Mouse (Mus musculus) embryonic facial prominence, embryonic 10.5 days (tissue): ENCODE data around the gene Sds. TPM values are rescaled to one million over a fixed set of nuclear protein-coding genes. Genes with fewer than 3 reads are reported as not detected.
"Not testable (repeated sequence)": the region's sequence is repeated elsewhere in the genome, so short reads cannot be mapped to it uniquely, and the experiment has no call there.

ENCODE experiments used
- DNase-seq: peaks from one replicate; pipeline ENCODE4 v3.0.0-alpha.2; 2017; ENCODE audit warnings: low spot score
- H3K27ac ChIP-seq: fragments of 300-500 bp; sonication (generic); replicated peaks from 2 replicates; pipeline ENCODE4 v1.5.1; 2016; ENCODE audit warnings: mild to moderate bottlenecking
- H3K27me3 ChIP-seq: fragments of 300-500 bp; sonication (generic); replicated peaks from 2 replicates; pipeline ENCODE4 v1.6.1; 2016; ENCODE audit warnings: low read depth, mild to moderate bottlenecking; ENCODE audit not compliant: poor library complexity, severe bottlenecking
- H3K36me3 ChIP-seq: fragments of 300-500 bp; sonication (generic); replicated peaks from 2 replicates; pipeline ENCODE4 v1.6.1; 2016; ENCODE audit warnings: mild to moderate bottlenecking, moderate library complexity
- H3K4me1 ChIP-seq: fragments of 300-500 bp; sonication (generic); 2 replicates; pipeline ENCODE4 v1.6.1; 2016
- H3K4me3 ChIP-seq: fragments of 300-500 bp; sonication (generic); 2 replicates; pipeline ENCODE4 v1.5.1; 2016; ENCODE audit warnings: mild to moderate bottlenecking, moderate library complexity
- H3K9me3 ChIP-seq: fragments of 300-500 bp; sonication (generic); 2 replicates; pipeline ENCODE4 v1.6.1; 2016; ENCODE audit warnings: mild to moderate bottlenecking
- WGBS: fragments of 180-500 bp; shearing (Covaris S2); methylation state at CpG from one replicate; pipeline ENCODE4 v1.1.7; 2016; 5-methylcytosine and 5-hydroxymethylcytosine counted together
- polyA plus RNA-seq: library from polyadenylated mRNA; unstranded; fragments of >200 nt; fragmentation: Nextera tagmentation; extraction: Ambion mirVana; gene quantifications from 2 replicates; pipeline ENCODE4 v1.2.1, GENCODE M21; 2016

Sds gene
- polyA plus RNA-seq, 1 experiment from 2014 or later = not detected

GRCm38 (mm10) chr5:120497071-120497470 is 20.7 kb downstream of the Sds start:
- no peaks in the 10 kb centered on the region for H3K27me3 ChIP-seq
- WGBS = 87% methylated on average over 3 of the region's 3 CpGs
- no peak for DNase-seq
- no peak overlapping the region for H3K4me3 ChIP-seq
- peaks cover 6% of the 10 kb centered on the region for H3K4me1 ChIP-seq
- no peaks in the 10 kb centered on the region for H3K9me3 ChIP-seq
- H3K27ac ChIP-seq = no peak overlapping the region
- H3K36me3 ChIP-seq = peaks cover 72% of the 10 kb centered on the region

GRCm38 (mm10) chr5:120499202-120499601 is 22.9 kb downstream of the Sds start:
- 84% methylated on average over 4 of the region's 4 CpGs for WGBS
- no peak for DNase-seq

GRCm38 (mm10) chr5:120500609-120501008 is 24.3 kb downstream of the Sds start:
- 82% methylated on average over 9 of the region's 9 CpGs for whole genome bisulfite sequencing
- H3K27me3 ChIP-seq, DNase-seq, H3K27ac ChIP-seq, H3K9me3 ChIP-seq, H3K4me3 ChIP-seq: not testable (repeated sequence)
- H3K36me3 ChIP-seq = peaks cover 38% of the 10 kb centered on the region
- H3K4me1 ChIP-seq = peaks cover 23% of the 10 kb centered on the region

More at GRCm38 (mm10) chr5:120499202-120499601, 22.9 kb downstream of the Sds start:
- H3K36me3 ChIP-seq = peaks cover 51% of the 10 kb centered on the region
- no peaks in the 10 kb centered on the region for H3K27me3 ChIP-seq
- peaks cover 18% of the 10 kb centered on the region for H3K4me1 ChIP-seq
- no peak overlapping the region for H3K27ac ChIP-seq
- no peak overlapping the region for H3K4me3 ChIP-seq
- no peaks in the 10 kb centered on the region for H3K9me3 ChIP-seq

GRCm38 (mm10) chr5:120502147-120502621 is 25.9 kb downstream of the Sds start:
- 73% methylated on average over 9 of the region's 9 CpGs for WGBS
- H3K27ac ChIP-seq = no peak overlapping the region
- H3K4me3 ChIP-seq = peak overlapping the region; percentile 97
- peaks cover 24% of the 10 kb centered on the region for H3K4me1 ChIP-seq
- no peaks in the 10 kb centered on the region for H3K27me3 ChIP-seq
- H3K36me3 ChIP-seq = peaks cover 22% of the 10 kb centered on the region
- no peaks in the 10 kb centered on the region for H3K9me3 ChIP-seq
- DNase-seq = no peak

GRCm38 (mm10) chr5:120502675-120503143 is 26.4 kb downstream of the Sds start:
- Histone ChIP-seq H3K4me1 (peaks cover 24% of the 10 kb centered on the region), H3K4me3 (peak overlapping the region; percentile 97), H3K9me3 (no peaks in the 10 kb centered on the region), H3K27ac (peak overlapping the region; percentile 83), H3K27me3 (no peaks in the 10 kb centered on the region), H3K36me3 (peaks cover 18% of the 10 kb centered on the region)
- no peak for DNase-seq
- 8% methylated on average over 12 of the region's 12 CpGs for WGBS

GRCm38 (mm10) chr5:120503144-120503795 is 26.9 kb downstream of the Sds start, which contains the start of gene Plbd2:
TSS of gene Plbd2 (minus strand) at chr5:120503625.
- Histone ChIP-seq H3K36me3 (peaks cover 13% of the 10 kb centered on the region), H3K4me3 (peak within 1 kb of the TSS; percentile 97), H3K9me3 (no peaks in the 10 kb centered on the region), H3K4me1 (peaks cover 24% of the 10 kb centered on the region), H3K27me3 (no peaks in the 10 kb centered on the region), H3K27ac (peak within 1 kb of the TSS; percentile 83)
- DNase-seq = peak; percentile 97
- under 1% methylated on average over 55 of the region's 55 CpGs for WGBS

- H3K27ac ChIP-seq = peak overlapping the region; percentile 70
- no peaks in the 10 kb centered on the region for H3K9me3 ChIP-seq
- H3K4me3 ChIP-seq = peak overlapping the region; percentile 25; the same call in 1 of the 2 replicates
- no peaks in the 10 kb centered on the region for H3K27me3 ChIP-seq
- peak; percentile 85 for DNase-seq
- no peaks in the 10 kb centered on the region for H3K36me3 ChIP-seq
- peaks cover 32% of the 10 kb centered on the region for H3K4me1 ChIP-seq
- WGBS = 25% methylated on average over 16 of the region's 16 CpGs
Observed at GRCm38 (mm10) chr5:120505368-120505767, 29.0 kb downstream of the Sds start.

- Histone ChIP-seq H3K9me3 (no peaks in the 10 kb centered on the region), H3K36me3 (no peaks in the 10 kb centered on the region), H3K27ac (peak overlapping the region; percentile 70), H3K27me3 (no peaks in the 10 kb centered on the region), H3K4me1 (peaks cover 36% of the 10 kb centered on the region), H3K4me3 (peak overlapping the region; percentile 25; the same call in 1 of the 2 replicates)
- WGBS = 70% methylated on average over 9 of the region's 9 CpGs
- DNase-seq = no peak
Observed at GRCm38 (mm10) chr5:120505781-120506180, 29.5 kb downstream of the Sds start.

- no peak for DNase-seq
- H3K4me1 ChIP-seq = peaks cover 43% of the 10 kb centered on the region
- no peaks in the 10 kb centered on the region for H3K9me3 ChIP-seq
- peaks cover 3% of the 10 kb centered on the region for H3K27me3 ChIP-seq
- no peak overlapping the region for H3K4me3 ChIP-seq
- WGBS = 74% methylated on average over 9 of the region's 9 CpGs
- H3K36me3 ChIP-seq = no peaks in the 10 kb centered on the region
- no peak overlapping the region for H3K27ac ChIP-seq
Observed at GRCm38 (mm10) chr5:120506490-120506889, 30.2 kb downstream of the Sds start.

GRCm38 (mm10) chr5:120507311-120507710 is 31.0 kb downstream of the Sds start:
- 62% methylated on average over 4 of the region's 4 CpGs for WGBS
- no peaks in the 10 kb centered on the region for H3K36me3 ChIP-seq
- no peak overlapping the region for H3K4me3 ChIP-seq
- H3K4me1 ChIP-seq = peaks cover 39% of the 10 kb centered on the region
- H3K27ac ChIP-seq = no peak overlapping the region
- H3K27me3 ChIP-seq = peaks cover 11% of the 10 kb centered on the region
- no peak for DNase-seq
- no peaks in the 10 kb centered on the region for H3K9me3 ChIP-seq

- Histone ChIP-seq H3K9me3 (no peaks in the 10 kb centered on the region), H3K36me3 (no peaks in the 10 kb centered on the region), H3K4me1 (peaks cover 44% of the 10 kb centered on the region), H3K27me3 (peaks cover 24% of the 10 kb centered on the region), H3K27ac (peak within 1 kb of the TSS; percentile 72), H3K4me3 (peak within 1 kb of the TSS; percentile 62)
- peak; percentile 96 for DNase-seq
- 2% methylated on average over 36 of the region's 36 CpGs for WGBS
Observed at GRCm38 (mm10) chr5:120510982-120511642, 34.8 kb downstream of the Sds start, which contains the start of gene Slc8b1. TSS of gene Slc8b1 (plus strand) at chr5:120511168.

GRCm38 (mm10) chr5:120511643-120512220 is 35.4 kb downstream of the Sds start:
- DNase-seq = no peak
- WGBS = 31% methylated on average over 14 of the region's 14 CpGs
- Histone ChIP-seq H3K27me3 (peaks cover 24% of the 10 kb centered on the region), H3K4me1 (peaks cover 50% of the 10 kb centered on the region), H3K4me3 (peak overlapping the region; percentile 62), H3K9me3 (no peaks in the 10 kb centered on the region), H3K36me3 (no peaks in the 10 kb centered on the region), H3K27ac (no peak overlapping the region)
